Mouse (Mus musculus) A20 (cell line): ENCODE results near the gene Xrcc1.
A peak's percentile ranks its signal among the peaks of the same experiment; 100 is the strongest.
"Not testable (repeated sequence)": the region's sequence is repeated elsewhere in the genome, so short reads cannot be mapped to it uniquely, and the experiment has no call there.

ENCODE experiments used
- DNase-seq: peaks from one replicate; pipeline ENCODE4 v3.0.0-alpha.2; 2011; ENCODE audit warnings: low read depth, low spot score

Xrcc1 gene

GRCm38 (mm10) chr7:24546068-24546614 lies at the start of gene Xrcc1, which contains the start of gene Pinlyp:
Gene Xrcc1 (plus strand): TSS chr7:24546289.
Gene Pinlyp (minus strand): TSS chr7:24546118.
- no peak for DNase-seq

GRCm38 (mm10) chr7:24499856-24500577 lies 46.1 kb upstream of the Xrcc1 start:
- DNase-seq, result no peak

- peak; percentile 66 for DNase-seq
Observed at GRCm38 (mm10) chr7:24500929-24501328, 45.2 kb upstream of the Xrcc1 start.

- peak; percentile 68 for DNase-seq
Observed at GRCm38 (mm10) chr7:24501492-24501891, 44.6 kb upstream of the Xrcc1 start.

- no peak for DNase-seq
Observed at GRCm38 (mm10) chr7:24504004-24504403, 42.1 kb upstream of the Xrcc1 start.

GRCm38 (mm10) chr7:24504868-24505267 lies 41.2 kb upstream of the Xrcc1 start:
- no peak for DNase-seq

- DNase-seq, result no peak
Observed at GRCm38 (mm10) chr7:24505447-24506064, 40.5 kb upstream of the Xrcc1 start.

GRCm38 (mm10) chr7:24506065-24506459 lies 40.0 kb upstream of the Xrcc1 start:
- no peak for DNase-seq

GRCm38 (mm10) chr7:24506476-24506837 lies 39.6 kb upstream of the Xrcc1 start:
- DNase-seq, result no peak

GRCm38 (mm10) chr7:24506838-24507725 lies 39.0 kb upstream of the Xrcc1 start, which contains the start of gene Zfp428:
Gene Zfp428 (plus strand): TSS chr7:24507006.
- DNase-seq, result peak; percentile 89

GRCm38 (mm10) chr7:24507726-24508114 lies 38.4 kb upstream of the Xrcc1 start:
- no peak for DNase-seq

- no peak for DNase-seq
Observed at GRCm38 (mm10) chr7:24512355-24512754, 33.7 kb upstream of the Xrcc1 start, which contains the start of gene AC161166.1. Gene AC161166.1 (minus strand): TSS chr7:24512455.

GRCm38 (mm10) chr7:24516319-24516718 lies 29.8 kb upstream of the Xrcc1 start:
- peak; percentile 70 for DNase-seq

GRCm38 (mm10) chr7:24517077-24517476 lies 29.0 kb upstream of the Xrcc1 start:
- no peak for DNase-seq

- no peak for DNase-seq
Observed at GRCm38 (mm10) chr7:24517654-24518053, 28.4 kb upstream of the Xrcc1 start.

- DNase-seq, result no peak
Observed at GRCm38 (mm10) chr7:24519130-24519529, 27.0 kb upstream of the Xrcc1 start.

GRCm38 (mm10) chr7:24520054-24520453 lies 26.0 kb upstream of the Xrcc1 start:
- not testable (repeated sequence) for DNase-seq

GRCm38 (mm10) chr7:24522805-24523204 lies 23.3 kb upstream of the Xrcc1 start:
- DNase-seq, result no peak

- peak; percentile 65 for DNase-seq
Observed at GRCm38 (mm10) chr7:24523723-24524122, 22.4 kb upstream of the Xrcc1 start.

- peak; percentile 35 for DNase-seq
Observed at GRCm38 (mm10) chr7:24524978-24525377, 21.1 kb upstream of the Xrcc1 start.

- DNase-seq, result no peak
Observed at GRCm38 (mm10) chr7:24525686-24526420, 20.2 kb upstream of the Xrcc1 start.
